Mouse (Mus musculus) lung, postnatal 25 days (tissue): ENCODE results near the gene Zcchc12.
A peak's percentile ranks its signal among the peaks of the same experiment; 100 is the strongest.

Source experiments
- DNase-seq: peaks from one replicate; pipeline ENCODE4 v3.0.0; 2022; ENCODE audit warnings: low spot score

Zcchc12 gene

DNA sequence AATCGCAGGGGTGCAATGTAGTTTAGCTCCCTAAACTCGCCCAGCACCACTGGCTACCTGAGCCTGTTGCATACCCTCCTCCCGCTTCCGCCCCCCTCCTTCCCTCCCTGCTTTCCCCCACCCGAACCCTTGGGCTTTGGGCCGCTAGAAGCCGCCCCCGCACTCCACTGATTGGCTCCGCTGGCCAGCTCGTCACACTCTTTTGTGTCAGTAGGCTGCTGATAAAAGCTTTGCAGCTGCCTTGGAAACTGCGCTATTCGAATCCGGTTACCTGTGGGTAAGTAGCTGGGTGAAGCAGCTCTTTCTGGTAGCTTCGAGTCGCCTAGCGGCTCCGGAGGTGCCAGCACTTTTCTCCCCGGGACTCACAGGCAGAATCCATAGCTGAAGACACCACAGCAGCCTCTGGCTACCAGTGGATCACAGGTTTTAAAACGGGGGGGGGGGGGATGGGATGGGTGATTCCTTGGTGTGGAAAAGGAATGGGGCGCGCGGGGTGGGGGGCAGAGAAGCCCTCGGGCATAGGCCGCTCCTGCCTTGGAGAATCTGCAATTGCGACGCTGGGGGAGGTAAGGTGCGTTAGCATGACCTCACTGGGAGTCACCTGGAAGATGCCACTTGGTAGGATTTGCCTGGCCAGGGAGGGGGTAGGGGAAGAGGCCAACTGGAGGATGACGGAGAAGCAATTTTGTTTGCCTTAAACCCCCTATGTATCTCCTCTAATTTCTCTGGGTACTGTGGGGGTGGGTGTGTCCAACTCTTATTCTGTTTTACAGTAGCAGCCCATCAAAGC is at the start of gene Zcchc12:
Gene Zcchc12, plus strand, starts transcription at position 169 of the 790 bp plus-strand sequence.
- DNase-seq: peak; percentile 3

DNA sequence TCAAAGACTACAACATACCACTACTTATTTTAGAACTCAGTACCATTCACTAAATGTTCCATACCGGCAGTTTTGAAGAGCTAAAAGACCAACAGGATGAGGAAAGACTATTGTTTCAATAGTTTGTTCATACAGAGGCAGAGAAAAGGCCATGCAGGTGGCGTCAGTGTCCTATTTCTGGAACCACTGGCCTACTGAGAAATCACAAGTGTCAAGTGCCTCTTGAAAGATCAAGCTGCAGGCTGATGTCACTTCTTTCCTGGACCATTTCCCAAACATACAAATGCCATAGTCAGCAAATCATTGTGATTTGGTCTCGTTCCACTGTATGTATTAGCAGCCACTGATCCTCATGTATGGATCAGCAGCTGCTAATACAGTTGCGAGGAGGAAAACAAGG is 49.0 kb upstream of the Zcchc12 start:
- DNase-seq: peak; percentile 32

DNA sequence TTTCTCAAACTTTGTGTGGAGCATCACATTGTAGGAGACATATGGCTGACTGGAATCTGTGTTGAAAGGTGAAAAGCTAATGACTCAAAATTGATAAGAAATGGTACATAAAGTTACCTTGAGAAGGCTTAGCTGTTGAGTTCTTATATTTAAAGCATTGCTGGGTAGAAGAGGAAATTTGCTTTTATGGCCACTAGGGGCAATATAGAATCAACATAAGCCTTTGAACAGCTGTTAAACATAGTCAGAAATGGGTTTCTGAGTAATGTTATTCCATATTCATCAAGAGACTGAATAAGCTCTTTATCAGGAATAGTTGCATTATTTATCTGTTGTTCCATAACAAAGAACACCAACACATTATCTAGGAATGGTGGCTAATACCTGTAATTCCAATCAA is 45.6 kb upstream of the Zcchc12 start:
- no peak for DNase-seq

DNA sequence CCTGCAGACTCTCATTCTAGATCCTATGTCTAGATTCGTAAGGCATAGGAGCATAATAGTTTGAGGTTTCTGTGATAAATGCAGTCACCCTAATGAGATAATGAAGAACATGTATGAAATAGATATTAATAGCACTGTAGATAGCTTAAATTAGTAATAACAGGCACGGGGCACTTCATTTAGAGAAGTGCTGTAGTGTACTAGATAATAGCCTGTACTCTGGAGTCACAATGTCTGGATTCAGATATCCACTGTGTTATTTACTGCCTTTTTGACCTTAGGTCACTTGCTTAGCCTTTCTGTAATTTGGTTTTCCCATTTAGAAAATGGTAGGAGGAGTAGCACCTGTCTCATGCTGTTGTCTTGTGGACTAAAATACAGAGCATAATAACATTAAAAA is 39.0 kb upstream of the Zcchc12 start:
- no peak for DNase-seq

DNA sequence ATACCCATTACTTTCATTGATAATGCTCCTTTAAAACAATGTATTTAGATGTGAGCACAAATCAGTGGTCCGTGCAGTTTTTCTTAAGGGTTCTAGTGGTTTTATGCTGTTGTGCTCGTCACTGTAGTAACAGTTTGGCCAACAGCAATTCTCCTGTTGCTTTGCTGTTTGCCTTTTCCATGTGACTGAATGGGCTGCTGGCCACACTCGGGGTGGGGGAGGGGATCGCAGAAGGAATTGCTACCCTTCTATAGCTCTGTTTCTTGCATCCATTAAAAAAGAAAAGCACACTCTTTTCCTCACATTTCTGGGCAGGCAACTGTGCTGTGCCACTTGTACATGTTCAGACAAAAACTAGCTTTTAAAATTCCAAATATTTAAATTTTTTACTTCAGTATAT is 34.1 kb upstream of the Zcchc12 start:
- DNase-seq: no peak

DNA sequence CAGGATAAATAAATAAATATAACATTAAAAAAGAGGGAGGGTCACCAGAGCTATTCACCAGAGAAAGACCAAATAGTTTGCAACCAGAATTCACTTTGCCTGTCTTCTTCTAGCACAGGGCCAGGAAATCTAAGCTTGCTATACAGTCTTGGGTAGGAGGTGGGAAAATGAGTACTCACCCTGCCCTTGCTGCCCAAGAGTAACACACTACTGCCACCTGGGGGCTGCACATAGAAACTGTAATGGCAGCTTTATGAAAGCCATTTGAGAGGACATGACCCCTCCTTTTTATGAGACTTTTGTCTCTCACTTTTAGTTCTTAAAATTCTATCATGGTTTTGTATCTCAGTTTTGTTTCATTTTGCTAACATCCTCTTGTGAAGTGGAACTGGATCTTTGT is 12.1 kb upstream of the Zcchc12 start:
- DNase-seq: peak; percentile 47

DNA sequence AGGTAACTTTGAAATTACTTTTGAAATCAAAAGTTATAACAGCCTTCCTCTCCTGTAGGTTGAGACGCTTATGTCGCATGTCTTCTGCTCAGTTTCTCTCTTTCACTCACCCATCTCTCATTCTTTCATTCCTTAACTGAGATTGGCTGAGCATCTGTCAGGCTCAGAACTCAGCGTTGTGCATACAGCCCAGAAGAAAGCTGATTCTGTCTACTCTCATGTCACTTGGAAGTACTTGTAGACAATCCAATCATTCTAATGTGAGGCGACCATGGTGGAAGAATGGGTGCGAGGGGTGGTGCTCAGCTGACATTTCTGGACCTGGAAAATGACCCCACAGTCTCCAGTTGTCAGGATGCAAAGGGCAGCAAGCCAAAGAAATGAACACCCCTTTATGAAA is 9.7 kb upstream of the Zcchc12 start:
- no peak for DNase-seq

DNA sequence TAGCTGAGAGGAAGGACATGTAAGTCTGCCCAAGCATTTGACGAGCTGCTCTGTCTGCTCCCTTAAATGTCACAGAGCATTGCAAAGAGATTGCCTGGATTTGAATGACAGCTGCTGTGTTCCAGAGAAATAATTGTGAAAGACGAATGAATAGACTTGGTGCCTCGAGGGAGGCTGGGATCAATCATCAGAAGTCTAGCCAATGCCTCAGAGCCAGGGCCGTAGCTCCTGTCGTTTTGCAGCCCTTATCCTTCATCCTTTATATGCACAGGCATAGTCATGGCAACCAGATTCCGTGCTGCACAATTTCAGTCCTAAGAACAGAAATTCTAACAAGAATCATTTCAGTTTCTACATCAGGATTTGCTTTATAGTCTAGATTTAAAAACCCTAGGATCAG is 9.3 kb upstream of the Zcchc12 start:
- DNase-seq: no peak

DNA sequence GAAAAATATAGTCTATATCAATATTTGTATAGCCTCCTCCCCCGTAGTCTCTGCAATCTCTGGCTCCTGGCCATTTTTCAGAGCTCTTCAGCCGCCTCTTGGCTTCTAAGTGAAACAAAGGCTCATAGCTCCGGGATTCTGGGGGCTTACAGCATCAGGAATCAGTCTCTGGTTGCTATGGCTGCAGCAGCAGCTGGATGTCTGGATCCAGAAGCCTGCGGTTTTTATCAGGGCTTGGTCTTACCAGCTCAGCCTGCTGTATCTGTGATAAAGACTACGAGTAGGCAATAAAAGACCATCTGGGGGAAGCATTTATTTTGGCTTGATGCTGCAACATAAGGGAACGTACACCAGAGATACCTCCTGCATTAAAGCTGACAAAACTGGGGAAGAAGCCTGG is 1.8 kb upstream of the Zcchc12 start:
- DNase-seq: no peak

DNA sequence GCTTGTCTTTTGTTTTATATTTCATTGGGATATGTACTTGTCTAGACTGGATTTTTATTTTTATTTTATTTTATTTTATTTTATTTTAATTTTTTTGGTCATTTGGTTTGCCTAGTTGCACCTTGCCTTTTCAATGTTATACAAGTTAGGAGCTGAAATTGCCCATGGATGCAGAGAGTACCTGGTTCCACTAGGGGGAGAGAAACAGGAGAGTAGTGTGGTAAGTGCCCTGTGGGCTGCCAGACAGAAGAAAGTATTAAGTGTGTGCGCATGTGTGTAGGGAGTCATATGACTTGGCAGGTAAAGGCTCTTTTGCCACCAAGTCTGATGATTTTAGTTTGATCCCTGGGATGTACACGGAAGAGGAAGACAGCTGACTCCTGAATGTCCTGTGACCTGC is 13.8 kb downstream of the Zcchc12 start:
- no peak for DNase-seq

DNA sequence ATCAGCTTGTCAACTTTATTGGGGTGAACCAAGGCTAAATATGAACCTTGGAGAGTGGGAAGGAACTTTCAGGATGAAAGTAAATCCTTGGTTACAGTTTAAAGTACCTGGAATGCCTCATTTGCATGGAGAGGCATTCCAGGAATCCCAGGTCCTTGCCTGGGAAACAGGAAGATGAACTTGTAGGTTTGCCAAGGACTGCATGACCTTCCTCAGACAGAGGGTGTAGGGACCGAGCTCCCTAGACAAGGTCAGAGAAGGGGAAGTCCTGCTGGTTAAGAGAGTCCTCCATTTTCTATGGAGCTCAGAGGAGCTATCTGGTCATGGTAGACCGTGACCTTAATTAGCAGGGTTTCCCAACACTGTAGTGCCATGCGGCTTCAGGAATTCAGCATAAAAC is 15.5 kb downstream of the Zcchc12 start:
- no peak for DNase-seq

DNA sequence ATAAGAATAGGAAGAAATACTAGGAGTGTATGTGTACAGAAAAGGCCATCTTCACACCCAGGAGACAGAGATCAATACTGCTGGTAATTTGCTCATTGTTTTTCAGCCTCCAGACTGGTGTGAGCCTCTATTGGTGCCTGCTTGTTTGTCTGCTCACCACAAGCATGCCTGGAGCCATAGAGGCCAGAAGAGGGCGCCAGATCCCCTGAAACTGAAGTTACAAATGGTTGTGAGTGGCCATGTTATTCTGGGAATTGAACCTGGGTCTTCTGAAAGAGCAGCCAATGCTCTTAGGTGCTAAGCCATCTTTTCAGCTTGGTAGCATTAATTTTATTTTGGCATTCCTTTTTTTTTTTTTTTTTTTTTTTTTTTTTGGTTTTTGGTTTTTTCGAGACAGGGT is 25.7 kb downstream of the Zcchc12 start:
- no peak for DNase-seq

DNA sequence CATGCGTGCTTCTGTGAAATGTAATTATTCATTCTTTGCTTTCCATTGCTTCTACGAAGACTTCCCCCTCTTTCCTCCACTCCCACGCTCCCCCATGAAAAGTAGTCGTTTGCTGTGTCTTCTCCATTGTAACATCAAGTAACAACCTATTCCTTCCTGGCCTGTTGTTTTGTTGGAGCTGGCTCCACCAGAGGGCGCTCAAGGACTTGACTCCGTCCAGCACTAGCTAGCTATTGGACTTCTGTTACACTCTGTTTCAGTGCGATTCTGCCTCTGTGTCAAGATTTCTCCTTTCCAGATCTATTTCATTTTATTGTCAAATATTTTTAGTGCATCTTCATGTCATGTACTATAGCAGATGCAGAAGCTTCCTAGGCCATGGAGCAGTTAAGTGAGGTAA is 30.1 kb downstream of the Zcchc12 start:
- peak; percentile 66 for DNase-seq

DNA sequence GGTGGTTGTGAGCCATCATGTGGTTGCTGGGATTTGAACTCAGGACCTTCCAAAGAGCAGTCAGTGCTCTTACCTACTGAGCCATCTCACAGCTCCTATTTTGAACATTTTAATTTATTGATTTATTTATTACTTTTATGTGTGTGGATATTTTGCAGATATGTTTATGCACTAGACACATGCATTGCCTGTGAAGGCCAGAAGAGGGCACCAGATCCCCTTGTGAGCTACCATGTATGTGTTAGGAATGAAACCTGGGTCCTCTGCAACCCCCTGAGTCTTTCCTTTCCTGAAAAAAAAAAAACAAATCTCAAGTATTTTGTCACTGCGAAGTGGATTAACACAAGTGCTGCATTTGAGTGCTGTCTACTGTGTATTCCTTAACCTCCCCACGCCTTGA is 30.9 kb downstream of the Zcchc12 start:
- peak; percentile 26 for DNase-seq

DNA sequence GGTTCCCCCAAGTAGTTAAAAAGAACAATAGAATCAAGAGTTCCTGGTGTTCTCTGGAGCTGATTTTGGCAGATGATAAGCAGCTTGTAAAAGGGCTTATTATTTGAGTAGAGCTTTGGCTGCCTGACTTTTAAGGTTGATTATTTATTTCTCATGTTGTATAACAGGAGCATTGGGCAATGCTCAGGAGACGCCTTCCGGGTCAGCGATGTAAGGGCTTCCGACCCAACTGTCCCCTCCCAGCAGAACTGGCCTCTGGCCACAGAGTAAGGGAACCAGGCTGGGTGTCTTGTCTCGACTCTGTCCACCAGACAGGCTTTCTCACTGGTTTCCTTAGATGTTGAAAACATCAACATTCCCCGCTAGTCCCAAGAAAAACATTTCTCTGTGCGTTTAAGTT is 33.2 kb downstream of the Zcchc12 start:
- DNase-seq: peak; percentile 14

DNA sequence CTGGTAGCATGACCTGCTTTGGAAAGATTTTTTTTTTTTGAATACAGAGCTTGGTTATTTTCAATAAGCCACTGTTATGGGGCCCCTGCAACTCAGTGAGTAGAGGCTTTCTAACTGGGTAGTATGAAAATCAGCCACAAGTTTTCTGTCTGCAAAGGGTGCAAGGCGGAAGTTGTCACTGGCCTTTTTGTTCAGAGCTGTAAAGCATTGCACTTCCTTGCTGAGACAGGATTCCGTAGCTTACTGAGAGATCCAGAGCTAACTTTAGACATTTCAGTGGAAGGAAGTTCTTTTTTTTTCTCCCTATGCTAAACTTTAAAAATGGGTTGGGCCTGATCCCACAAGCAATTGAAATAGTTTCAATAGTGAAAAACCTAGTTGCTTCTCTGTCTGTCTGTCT is 33.6 kb downstream of the Zcchc12 start:
- DNase-seq: no peak

DNA sequence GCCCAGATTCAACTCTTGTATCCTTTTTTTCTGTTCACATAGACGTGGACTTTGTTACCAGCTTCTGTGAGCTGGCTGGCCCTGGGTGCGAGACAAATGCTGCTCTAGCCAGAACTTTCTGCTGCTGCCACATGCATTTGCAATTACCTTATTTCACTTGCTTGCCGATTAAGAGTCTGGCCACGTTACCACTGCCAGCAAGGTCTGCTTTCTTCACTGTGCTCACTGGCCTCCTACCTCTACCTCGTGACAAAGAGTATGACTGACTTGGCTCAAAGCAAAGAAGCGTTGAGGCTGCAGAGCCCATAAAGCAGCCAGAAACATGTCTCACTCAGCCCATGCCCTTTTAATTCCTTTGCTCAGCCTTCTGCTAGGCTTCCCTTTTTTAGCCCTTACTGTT is 39.9 kb downstream of the Zcchc12 start:
- no peak for DNase-seq
